Mouse (Mus musculus) right cerebral cortex, postnatal 14 days (tissue): Measurements from ENCODE around the gene Psapl1.
"Not testable (repeated sequence)": the region's sequence is repeated elsewhere in the genome, so short reads cannot be mapped to it uniquely, and the experiment has no call there.

Experiments used
- DNase-seq: peaks from one replicate; pipeline ENCODE4 v3.0.0; 2022

Gene Psapl1

GRCm38 (mm10) chr5:36205397-36205796 lies 1.6 kb downstream of the Psapl1 start:
- no peak for DNase-seq

- no peak for DNase-seq
These were observed 5.0 kb downstream of the Psapl1 start for GRCm38 (mm10) chr5:36208803-36209202.

GRCm38 (mm10) chr5:36213310-36213709 lies 9.5 kb downstream of the Psapl1 start:
- peak; percentile 91 for DNase-seq

DNA sequence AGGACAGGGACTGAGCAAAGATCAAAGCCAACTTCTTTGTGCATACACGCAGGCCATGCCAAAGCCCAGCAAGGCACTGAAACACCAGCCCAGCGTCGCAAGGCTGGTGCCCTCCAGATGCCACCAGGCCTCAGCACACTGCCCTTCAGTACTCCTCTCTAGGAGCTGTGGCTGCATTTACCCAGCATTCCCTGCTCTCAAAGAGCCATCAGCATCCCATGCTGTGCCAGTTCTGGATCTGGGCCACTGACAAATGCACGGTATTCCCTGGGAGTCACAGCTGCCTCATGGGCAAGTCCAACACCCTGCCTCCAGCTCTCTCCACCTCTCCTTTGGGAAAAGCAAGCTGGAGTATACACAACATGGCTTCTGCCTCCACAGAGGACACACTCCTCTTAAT lies 16.3 kb downstream of the Psapl1 start:
- DNase-seq: no peak

DNA sequence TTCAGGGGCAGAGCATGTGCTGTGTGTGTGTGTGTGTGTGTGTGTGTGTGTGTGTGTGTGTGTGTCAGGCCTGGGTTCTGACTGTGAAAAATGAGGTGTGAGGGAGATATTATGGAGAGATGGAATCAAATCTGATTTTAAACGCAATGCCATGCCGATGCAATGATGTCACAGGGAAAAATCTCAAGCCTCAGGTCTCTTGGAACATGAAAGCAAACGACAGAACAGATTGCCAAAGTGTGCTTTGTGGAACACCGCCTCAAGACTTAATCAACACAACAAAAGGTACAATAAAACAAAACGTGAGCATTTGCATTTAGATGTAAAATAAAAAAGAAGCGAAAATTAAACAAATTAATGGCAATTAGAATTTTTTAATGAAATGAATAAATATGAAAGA lies 16.8 kb downstream of the Psapl1 start:
- DNase-seq: no peak

- peak; percentile 78 for DNase-seq
These were observed 20.0 kb downstream of the Psapl1 start for GRCm38 (mm10) chr5:36223787-36224186.

- no peak for DNase-seq
These were observed 22.0 kb downstream of the Psapl1 start for GRCm38 (mm10) chr5:36225855-36226254.

- DNase-seq: no peak
These were observed 22.5 kb downstream of the Psapl1 start for GRCm38 (mm10) chr5:36226296-36226695.

GRCm38 (mm10) chr5:36228405-36229370 lies 24.9 kb downstream of the Psapl1 start:
- DNase-seq: no peak

DNA sequence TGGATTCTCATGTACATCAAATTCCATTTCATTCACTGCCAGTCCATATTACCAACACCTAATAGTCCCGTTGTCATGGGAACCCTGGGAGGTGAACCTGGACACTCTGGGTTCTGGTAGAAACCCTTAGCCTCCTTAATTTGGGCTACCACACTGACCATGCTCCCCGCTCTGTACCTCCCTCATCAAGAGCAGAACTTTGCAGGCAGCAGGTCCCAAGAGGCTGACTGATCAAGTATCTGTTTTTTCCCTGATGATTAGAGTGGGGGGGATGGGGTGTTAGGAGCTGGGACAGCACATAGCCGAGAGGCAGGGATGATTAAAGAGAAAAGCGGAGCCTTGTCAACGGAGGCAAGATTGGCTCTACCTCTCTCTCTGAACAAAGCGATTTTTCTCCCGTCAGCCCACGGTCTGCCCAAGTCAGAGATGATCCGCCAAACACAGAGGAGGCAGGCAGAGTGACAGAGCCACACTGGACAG lies 26.5 kb downstream of the Psapl1 start:
- DNase-seq: no peak

GRCm38 (mm10) chr5:36237526-36237925 lies 33.7 kb downstream of the Psapl1 start:
- DNase-seq: not testable (repeated sequence)

DNA sequence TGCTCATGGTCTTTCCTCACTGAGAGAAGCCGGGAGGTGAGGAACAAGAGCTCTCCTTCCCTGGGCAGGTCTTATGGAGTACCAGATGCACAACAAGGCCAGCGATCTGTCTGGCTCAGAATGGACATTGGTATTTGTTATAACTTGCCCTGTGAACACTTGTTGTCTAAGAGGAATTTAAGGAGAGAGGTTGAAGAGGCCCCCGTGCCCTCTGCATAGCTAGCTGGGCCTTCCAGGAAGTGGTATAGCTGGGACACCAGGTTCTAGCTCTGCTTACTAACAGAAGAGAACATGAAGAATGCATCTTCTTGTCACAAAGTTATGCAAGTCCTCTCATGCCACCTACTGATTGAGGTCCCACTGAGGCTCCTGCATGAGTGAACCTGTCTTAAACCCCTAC lies 44.2 kb downstream of the Psapl1 start:
- DNase-seq: no peak

DNA sequence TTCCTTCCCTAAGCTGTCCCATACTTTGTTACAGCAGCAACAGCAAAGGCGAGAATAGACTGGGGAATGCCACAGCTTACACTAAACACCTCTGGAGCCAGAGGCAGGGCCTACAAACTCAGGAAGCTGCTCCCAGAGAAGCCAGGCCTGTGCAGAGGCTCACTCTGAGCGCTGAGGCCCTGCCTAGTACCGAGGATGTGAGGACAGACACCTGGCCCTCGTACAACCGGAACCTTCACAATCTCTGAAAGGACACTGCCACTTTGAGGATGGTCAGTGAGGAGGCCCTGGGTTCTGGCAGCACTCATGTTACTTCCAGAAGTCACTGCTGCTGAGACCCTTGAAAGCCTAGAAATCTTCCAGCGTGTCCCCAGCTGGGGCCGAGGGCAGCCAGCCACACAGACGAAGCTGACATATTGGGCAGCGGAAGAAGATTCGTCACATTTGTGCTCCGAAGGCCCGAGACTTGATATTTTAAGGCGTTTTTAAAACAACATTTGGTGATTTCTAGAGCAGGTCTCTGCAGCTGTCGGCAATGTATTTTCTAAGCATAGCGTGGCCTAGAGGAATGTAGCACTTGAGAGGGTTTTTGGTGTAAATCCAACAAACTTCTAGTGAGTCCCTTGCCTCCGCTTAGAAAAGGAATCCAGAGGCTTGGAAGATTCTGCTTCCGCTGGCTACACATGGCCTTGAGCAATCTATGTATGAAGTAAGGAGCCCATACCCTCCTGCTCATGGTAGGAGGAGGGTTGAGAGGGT lies 49.1 kb downstream of the Psapl1 start:
- DNase-seq: no peak

GRCm38 (mm10) chr5:36254642-36255516 lies 51.1 kb downstream of the Psapl1 start:
- no peak for DNase-seq
